Mouse (Mus musculus) midbrain, embryonic 14.5 days (tissue): ENCODE results near the gene RPS10-NUDT3. TPM values are rescaled to one million over a fixed set of nuclear protein-coding genes. Genes with fewer than 3 reads are reported as not detected.
"Not testable (repeated sequence)": the region's sequence is repeated elsewhere in the genome, so short reads cannot be mapped to it uniquely, and the experiment has no call there.

Experiments used
- ATAC-seq: fragments of 200-750 bp; cut with Nextera tagmentation; 2 replicates; pipeline ENCODE4 v1.8.0; 2017; ENCODE audit warnings: moderate number of reproducible peaks, moderate library complexity; ENCODE audit not compliant: low FRiP score, low TSS enrichment
- DNase-seq: peaks from one replicate; pipeline ENCODE4 v3.0.0-alpha.2; 2015
- H3K27ac ChIP-seq: fragments of 300-500 bp; sonication (generic); replicated peaks from 2 replicates; pipeline ENCODE4 v1.5.1; 2014; ENCODE audit warnings: mild to moderate bottlenecking, low read depth, low read length, moderate library complexity
- H3K27me3 ChIP-seq: fragments of 300-500 bp; sonication (generic); 2 replicates; pipeline ENCODE4 v1.6.1; 2014; ENCODE audit warnings: low read length, control low read depth, mixed read lengths; ENCODE audit not compliant: control insufficient read depth, insufficient read depth
- H3K36me3 ChIP-seq: fragments of 300-500 bp; sonication (generic); 2 replicates; pipeline ENCODE4 v1.6.1; 2014; ENCODE audit warnings: low read length, control low read depth; ENCODE audit not compliant: control insufficient read depth, insufficient read depth
- H3K4me1 ChIP-seq: fragments of 300-500 bp; sonication (generic); 2 replicates; pipeline ENCODE4 v1.6.1; 2014; ENCODE audit warnings: mild to moderate bottlenecking, antibody characterized with exemption, low read length, control low read depth; ENCODE audit not compliant: control insufficient read depth, insufficient read depth
- H3K4me2 ChIP-seq: fragments of 300-500 bp; sonication (generic); 2 replicates; pipeline ENCODE4 v1.6.1; 2014; ENCODE audit warnings: mild to moderate bottlenecking, low read length, moderate library complexity
- H3K4me3 ChIP-seq: fragments of 300-500 bp; sonication (generic); replicated peaks from 2 replicates; pipeline ENCODE4 v1.5.1; 2014; ENCODE audit warnings: low read depth, low read length
- H3K9ac ChIP-seq: fragments of 300-500 bp; sonication (generic); replicated peaks from 2 replicates; pipeline ENCODE4 v1.6.1; 2014; ENCODE audit warnings: mild to moderate bottlenecking, low read length, moderate library complexity
- H3K9me3 ChIP-seq: fragments of 300-500 bp; sonication (generic); 2 replicates; pipeline ENCODE4 v1.6.1; 2016; ENCODE audit warnings: low read length, control low read depth, mixed read lengths; ENCODE audit not compliant: control insufficient read depth
- WGBS: fragments of 180-500 bp; shearing (Covaris S2); extraction: QIAGEN DNeasy Blood & Tissue Kit; methylation state at CpG from one replicate; pipeline ENCODE4 v1.1.7; 2014; 5-methylcytosine and 5-hydroxymethylcytosine counted together
- polyA plus RNA-seq: library from polyadenylated mRNA; unstranded; fragments of >200 nt; fragmentation: Nextera tagmentation; extraction: Ambion mirVana; gene quantifications from 2 replicates; pipeline ENCODE4 v1.2.1, GENCODE M21; 2014

RPS10-NUDT3 gene
- polyA plus RNA-seq, 1 experiment from 2014 or later, result not detected

- Histone ChIP-seq H3K27ac (no peak overlapping the region), H3K36me3 (no peaks in the 10 kb centered on the region), H3K4me1 (peaks cover 6% of the 10 kb centered on the region; the same call in 1 of the 2 replicates), H3K9ac (no peak overlapping the region), H3K4me2 (no peak overlapping the region), H3K4me3 (no peak overlapping the region), H3K27me3 (no peaks in the 10 kb centered on the region), H3K9me3 (no peaks in the 10 kb centered on the region)
- ATAC-seq (no peak), DNase-seq (no peak)
- 46% methylated on average over 7 of the region's 7 CpGs for WGBS
Observed at GRCm38 (mm10) chr17:27645807-27646206, 10.8 kb upstream of the RPS10-NUDT3 start.

- Histone ChIP-seq H3K27me3 (no peaks in the 10 kb centered on the region), H3K9me3 (no peaks in the 10 kb centered on the region), H3K4me2 (no peak overlapping the region), H3K4me1 (peaks cover 6% of the 10 kb centered on the region; the same call in 1 of the 2 replicates), H3K27ac (no peak overlapping the region), H3K36me3 (no peaks in the 10 kb centered on the region), H3K4me3 (no peak overlapping the region), H3K9ac (no peak overlapping the region)
- 50% methylated on average over 2 of the region's 2 CpGs for WGBS
- DNase-seq, result no peak
- ATAC-seq, result no peak
Observed at GRCm38 (mm10) chr17:27644572-27644971, 9.6 kb upstream of the RPS10-NUDT3 start.

GRCm38 (mm10) chr17:27643756-27644155 is 8.7 kb upstream of the RPS10-NUDT3 start:
- Histone ChIP-seq H3K9ac (no peak overlapping the region), H3K9me3 (no peaks in the 10 kb centered on the region), H3K36me3 (no peaks in the 10 kb centered on the region), H3K4me1 (peaks cover 6% of the 10 kb centered on the region; the same call in 1 of the 2 replicates), H3K4me2 (no peak overlapping the region), H3K4me3 (no peak overlapping the region), H3K27me3 (no peaks in the 10 kb centered on the region), H3K27ac (no peak overlapping the region)
- no peak for DNase-seq
- 80% methylated on average over 9 of the region's 9 CpGs for WGBS
- no peak for ATAC-seq

- Histone ChIP-seq H3K36me3 (no peaks in the 10 kb centered on the region), H3K9me3 (no peaks in the 10 kb centered on the region), H3K27me3 (no peaks in the 10 kb centered on the region), H3K4me1 (peaks cover 6% of the 10 kb centered on the region; the same call in 1 of the 2 replicates), H3K27ac (peak overlapping the region; percentile 70), H3K4me3 (no peak overlapping the region), H3K9ac (0 out of 2 replicates have a peak overlapping the region, but pooled peaks have one; percentile 7), H3K4me2 (peak overlapping the region; percentile 13; the same call in 1 of the 2 replicates)
- ATAC-seq, result no peak
- WGBS, result 46% methylated on average over 6 of the region's 6 CpGs
- DNase-seq, result peak; percentile 47
Observed at GRCm38 (mm10) chr17:27643101-27643500, 8.1 kb upstream of the RPS10-NUDT3 start.

- H3K9me3 ChIP-seq, result no peaks in the 10 kb centered on the region
- DNase-seq (peak; percentile 77), ATAC-seq (peak; percentile 70)
- peak overlapping the region; percentile 70 for H3K27ac ChIP-seq
- H3K4me1 ChIP-seq, result peaks cover 6% of the 10 kb centered on the region; the same call in 1 of the 2 replicates
- 0 out of 2 replicates have a peak overlapping the region, but pooled peaks have one; percentile 7 for H3K9ac ChIP-seq
- H3K4me3 ChIP-seq, result no peak overlapping the region
- no peaks in the 10 kb centered on the region for H3K36me3 ChIP-seq
- WGBS, result 15% methylated on average over 12 of the region's 12 CpGs
- H3K4me2 ChIP-seq, result peak overlapping the region; percentile 13
- no peaks in the 10 kb centered on the region for H3K27me3 ChIP-seq
Observed at GRCm38 (mm10) chr17:27642491-27643062, 7.6 kb upstream of the RPS10-NUDT3 start.

GRCm38 (mm10) chr17:27639851-27640250 is 4.8 kb upstream of the RPS10-NUDT3 start:
- not testable (repeated sequence) for ATAC-seq, H3K9me3 ChIP-seq, H3K9ac ChIP-seq, H3K27ac ChIP-seq, H3K36me3 ChIP-seq, H3K4me3 ChIP-seq, H3K27me3 ChIP-seq, H3K4me1 ChIP-seq, H3K4me2 ChIP-seq, DNase-seq
- WGBS, result 90% methylated on average over 6 of the region's 6 CpGs

- Histone ChIP-seq H3K36me3 (no peaks in the 10 kb centered on the region), H3K27me3 (no peaks in the 10 kb centered on the region), H3K4me2 (no peak overlapping the region), H3K27ac (no peak overlapping the region), H3K4me3 (no peak overlapping the region), H3K4me1 (peaks cover 10% of the 10 kb centered on the region), H3K9me3 (no peaks in the 10 kb centered on the region), H3K9ac (no peak overlapping the region)
- ATAC-seq (no peak), DNase-seq (no peak)
- WGBS, result 82% methylated on average over 20 of the region's 20 CpGs
Observed at GRCm38 (mm10) chr17:27638921-27639332, 3.9 kb upstream of the RPS10-NUDT3 start.

- Histone ChIP-seq H3K9ac (no peak overlapping the region), H3K36me3 (peaks cover 14% of the 10 kb centered on the region), H3K27me3 (no peaks in the 10 kb centered on the region), H3K4me2 (no peak overlapping the region), H3K4me3 (no peak overlapping the region), H3K9me3 (no peaks in the 10 kb centered on the region), H3K4me1 (peaks cover 12% of the 10 kb centered on the region), H3K27ac (no peak overlapping the region)
- ATAC-seq, result no peak
- 69% methylated on average over 9 of the region's 9 CpGs for WGBS
- DNase-seq, result no peak
Observed at GRCm38 (mm10) chr17:27637333-27637732, 2.3 kb upstream of the RPS10-NUDT3 start.
